Mouse (Mus musculus): ENCODE measurements around the gene Wfikkn1.

- TF ChIP-seq CTCF (IDR thresholded peaks at IDR 0.05; ENCODE audit: borderline replicate concordance, control insufficient read depth, extremely low read depth, insufficient read depth, low read length, poor library complexity) (no peak), POLR2A (IDR thresholded peaks at IDR 0.05; ENCODE audit: control insufficient read depth, extremely low read depth, insufficient read depth, low read length, poor library complexity) (no peak)
These were observed 20.4 kb downstream of the Wfikkn1 start for GRCm38 (mm10) chr17:25860229-25860628.
